Mouse (Mus musculus): Measurements from ENCODE around the gene Hdac9. TPM values are rescaled to one million over a fixed set of nuclear protein-coding genes. Genes with fewer than 3 reads are reported as not detected.
A peak's percentile ranks its signal among the peaks of the same experiment; 100 is the strongest.

Hdac9 gene
- polyA plus RNA-seq, 1 experiment = not detected

DNA sequence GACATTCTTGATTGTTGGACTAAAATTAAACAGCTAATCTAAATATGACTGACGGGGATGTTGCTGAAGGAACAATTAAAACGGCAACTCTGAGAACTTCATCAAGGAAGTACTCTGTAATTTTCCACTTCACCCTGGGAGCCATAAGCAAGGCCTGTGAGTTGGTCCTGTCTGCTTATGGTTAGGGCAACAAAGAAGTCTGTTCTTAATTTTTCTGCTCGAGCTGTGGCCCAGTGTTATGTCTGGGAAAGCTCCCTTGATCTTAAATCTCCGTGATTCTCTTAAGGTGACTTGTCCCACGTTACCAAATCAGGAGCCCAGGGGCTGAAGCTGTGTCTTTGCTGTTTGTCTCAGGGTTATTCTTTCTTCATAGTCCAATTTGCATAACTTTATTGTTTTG is 236.3 kb downstream of the Hdac9 start:
- no peaks in the 10 kb centered on the region for H3K36me3 ChIP-seq (replicated peaks; ENCODE audit: low read length)
- no peak for TF ChIP-seq FLI1 (IDR thresholded peaks at IDR 0.05; ENCODE audit: low read length)
- no peak for TF ChIP-seq GATA1 (IDR thresholded peaks at IDR 0.05; ENCODE audit: borderline replicate concordance, low read length)

GRCm38 (mm10) chr12:34677110-34677509 is 239.8 kb downstream of the Hdac9 start:
- Histone ChIP-seq H3K27me3 (replicated peaks) (no peaks in the 10 kb centered on the region), H3K9me3 (no peaks in the 10 kb centered on the region), H3K4me1 (peaks cover 12% of the 10 kb centered on the region), H3K36me3 (replicated peaks; ENCODE audit: low read length) (no peaks in the 10 kb centered on the region), H3K4me3 (replicated peaks) (no peak overlapping the region)
- TF ChIP-seq FLI1 (IDR thresholded peaks at IDR 0.05; ENCODE audit: low read length) (no peak), GATA1 (IDR thresholded peaks at IDR 0.05; ENCODE audit: borderline replicate concordance, low read length) (no peak)

More for the DNA sequence above, 236.3 kb downstream of the Hdac9 start:
- Histone ChIP-seq H3K27me3 (replicated peaks) (no peaks in the 10 kb centered on the region), H3K4me1 (peaks cover 12% of the 10 kb centered on the region), H3K4me3 (replicated peaks) (no peak overlapping the region), H3K9me3 (no peaks in the 10 kb centered on the region)

DNA sequence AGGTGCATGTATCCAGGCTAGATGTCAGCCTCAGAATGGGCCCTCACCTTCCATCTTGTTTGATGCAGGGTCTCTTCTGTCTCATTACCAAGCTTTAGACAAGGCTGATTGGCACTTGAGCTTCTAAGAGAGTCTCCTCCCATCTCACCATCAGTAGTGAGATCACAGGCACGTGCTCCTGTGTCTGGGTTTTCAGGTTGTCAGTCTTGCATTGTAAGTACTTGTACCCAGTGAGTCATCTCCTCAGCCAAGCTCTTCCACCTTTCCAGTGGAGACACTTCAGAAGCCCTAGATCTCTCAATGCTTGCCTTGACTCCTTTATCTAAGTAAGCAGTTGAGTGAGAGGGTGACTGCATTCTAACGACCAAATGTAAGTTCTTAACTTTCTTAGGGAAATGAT is 242.7 kb downstream of the Hdac9 start:
- peak overlapping the region; percentile 65 for H3K4me3 ChIP-seq (replicated peaks)
- H3K27me3 ChIP-seq (replicated peaks) = no peaks in the 10 kb centered on the region
- no peaks in the 10 kb centered on the region for H3K36me3 ChIP-seq (replicated peaks; ENCODE audit: low read length)
- no peak for TF ChIP-seq FLI1 (IDR thresholded peaks at IDR 0.05; ENCODE audit: low read length)
- TF ChIP-seq GATA1 (IDR thresholded peaks at IDR 0.05; ENCODE audit: borderline replicate concordance, low read length) = no peak
- H3K9me3 ChIP-seq = no peaks in the 10 kb centered on the region
- peaks cover 9% of the 10 kb centered on the region for H3K4me1 ChIP-seq

DNA sequence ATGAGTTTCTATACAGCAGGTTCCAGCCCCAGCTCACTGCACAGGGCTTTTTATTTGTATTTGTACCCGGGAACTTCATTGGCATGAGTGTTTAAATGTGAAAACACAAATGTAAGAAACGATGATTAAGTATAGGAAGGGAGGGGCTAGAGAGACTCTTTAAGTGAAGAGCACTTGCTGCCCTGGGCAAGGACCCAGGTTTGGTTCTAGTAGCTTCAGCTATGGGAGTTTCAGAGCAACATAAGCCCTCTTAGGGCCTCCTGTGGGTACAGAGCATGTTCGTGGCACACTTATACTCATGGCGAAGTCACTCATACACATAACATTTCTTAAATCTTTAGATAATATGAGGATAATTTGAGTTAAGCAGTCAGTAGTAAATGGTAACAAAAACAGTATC is 243.4 kb downstream of the Hdac9 start:
- Histone ChIP-seq H3K9me3 (no peaks in the 10 kb centered on the region), H3K4me3 (replicated peaks) (no peak overlapping the region), H3K36me3 (replicated peaks; ENCODE audit: low read length) (no peaks in the 10 kb centered on the region), H3K4me1 (peaks cover 9% of the 10 kb centered on the region), H3K27me3 (replicated peaks) (no peaks in the 10 kb centered on the region)
- TF ChIP-seq FLI1 (IDR thresholded peaks at IDR 0.05; ENCODE audit: low read length) (no peak), GATA1 (IDR thresholded peaks at IDR 0.05; ENCODE audit: borderline replicate concordance, low read length) (no peak)

DNA sequence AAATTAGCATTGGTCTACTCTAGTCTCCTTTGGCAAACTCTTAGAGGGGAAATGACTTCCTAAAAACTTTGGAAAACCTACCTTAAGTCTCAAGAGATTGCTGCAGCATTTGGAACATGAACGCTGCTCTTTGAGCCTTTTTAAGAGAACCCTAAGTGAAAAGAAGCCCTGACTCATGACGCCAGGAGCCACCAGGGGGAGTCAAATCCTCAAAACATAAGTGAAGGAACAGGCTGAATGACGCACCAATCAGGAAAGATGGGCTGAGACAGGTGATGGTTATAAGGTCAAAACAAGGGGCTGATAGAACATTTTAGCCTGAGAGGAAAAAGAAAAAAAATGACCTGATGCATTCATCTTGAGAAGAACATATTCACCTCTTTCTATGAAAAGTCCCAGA is 252.1 kb downstream of the Hdac9 start:
- TF ChIP-seq FLI1 (IDR thresholded peaks at IDR 0.05; ENCODE audit: low read length) (no peak), GATA1 (IDR thresholded peaks at IDR 0.05; ENCODE audit: borderline replicate concordance, low read length) (no peak)
- Histone ChIP-seq H3K27me3 (replicated peaks) (no peaks in the 10 kb centered on the region), H3K9me3 (no peaks in the 10 kb centered on the region), H3K4me3 (replicated peaks) (no peak overlapping the region), H3K36me3 (replicated peaks; ENCODE audit: low read length) (no peaks in the 10 kb centered on the region), H3K4me1 (0 out of 2 replicates have a peak, but pooled peaks cover 5% of the 10 kb centered on the region)

DNA sequence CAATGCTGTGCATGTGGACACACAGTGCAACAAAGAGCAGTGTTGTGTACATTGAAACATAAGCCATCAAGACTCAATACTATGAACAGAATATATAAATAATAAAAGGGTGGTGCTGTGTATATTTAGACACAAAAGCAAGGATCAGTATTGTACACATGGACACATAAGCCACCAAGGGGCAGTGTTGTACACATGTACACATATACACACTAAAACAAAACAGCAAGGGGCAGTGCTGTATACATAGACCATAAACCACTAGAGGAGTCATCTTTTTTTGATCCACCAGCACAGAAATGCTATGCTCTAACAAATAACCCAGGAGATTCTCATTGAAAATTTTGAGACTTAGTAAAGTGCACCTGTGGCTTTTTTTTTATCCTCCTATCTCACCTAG is 255.5 kb downstream of the Hdac9 start:
- Histone ChIP-seq H3K9me3 (no peaks in the 10 kb centered on the region), H3K36me3 (replicated peaks; ENCODE audit: low read length) (no peaks in the 10 kb centered on the region), H3K27me3 (replicated peaks) (no peaks in the 10 kb centered on the region), H3K4me3 (replicated peaks) (no peak overlapping the region), H3K4me1 (0 out of 2 replicates have a peak, but pooled peaks cover 8% of the 10 kb centered on the region)
- TF ChIP-seq FLI1 (IDR thresholded peaks at IDR 0.05; ENCODE audit: low read length) = no peak
- no peak for TF ChIP-seq GATA1 (IDR thresholded peaks at IDR 0.05; ENCODE audit: borderline replicate concordance, low read length)

DNA sequence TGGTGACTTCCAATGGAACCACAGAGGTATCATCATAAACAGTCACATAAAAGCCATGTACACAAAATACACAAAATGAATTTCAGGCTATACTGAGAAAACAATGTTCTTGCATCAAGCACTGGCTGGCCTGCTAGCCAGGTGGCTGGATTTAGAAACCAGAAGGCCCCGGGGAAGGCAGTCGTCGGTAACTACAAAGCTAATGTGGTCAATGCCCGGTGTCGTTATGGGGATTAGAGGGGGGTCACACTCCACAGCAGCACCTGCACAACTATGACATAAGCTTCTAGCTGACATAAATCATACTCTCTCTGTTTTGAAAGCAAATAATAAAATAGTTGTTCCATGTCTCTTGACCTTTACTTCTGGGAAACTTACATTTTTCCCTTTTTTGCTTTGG is 256.9 kb downstream of the Hdac9 start:
- H3K4me1 ChIP-seq = 0 out of 2 replicates have a peak, but pooled peaks cover 7% of the 10 kb centered on the region
- TF ChIP-seq FLI1 (IDR thresholded peaks at IDR 0.05; ENCODE audit: low read length) (no peak), GATA1 (IDR thresholded peaks at IDR 0.05; ENCODE audit: borderline replicate concordance, low read length) (no peak)

DNA sequence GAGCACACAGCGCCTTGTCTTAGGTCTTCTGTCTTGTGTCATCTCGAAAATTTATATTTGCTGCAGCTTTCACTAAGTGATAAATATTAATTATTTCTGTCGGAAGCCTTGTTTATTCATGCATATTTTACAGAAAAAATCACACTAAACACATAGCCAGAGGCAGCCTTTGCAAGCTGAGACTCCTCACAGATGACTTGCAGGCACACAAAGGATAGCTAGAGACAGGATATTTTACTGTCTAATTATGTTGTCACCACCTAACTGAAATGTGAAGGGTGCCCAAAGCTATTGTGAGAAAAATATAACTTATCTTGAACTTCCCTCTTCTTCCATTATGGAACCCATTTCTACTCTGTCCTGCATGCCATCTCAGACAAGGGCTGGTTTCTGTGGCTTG is 258.3 kb downstream of the Hdac9 start:
- TF ChIP-seq GATA1 (IDR thresholded peaks at IDR 0.05; ENCODE audit: borderline replicate concordance, low read length) (no peak), FLI1 (IDR thresholded peaks at IDR 0.05; ENCODE audit: low read length) (no peak)
- H3K27me3 ChIP-seq (replicated peaks) = no peaks in the 10 kb centered on the region
- 0 out of 2 replicates have a peak, but pooled peaks cover 3% of the 10 kb centered on the region for H3K4me1 ChIP-seq
- H3K4me3 ChIP-seq (replicated peaks) = no peak overlapping the region
- H3K9me3 ChIP-seq = no peaks in the 10 kb centered on the region
- no peaks in the 10 kb centered on the region for H3K36me3 ChIP-seq (replicated peaks; ENCODE audit: low read length)

More for the DNA sequence above, 256.9 kb downstream of the Hdac9 start:
- Histone ChIP-seq H3K9me3 (no peaks in the 10 kb centered on the region), H3K27me3 (replicated peaks) (no peaks in the 10 kb centered on the region), H3K36me3 (replicated peaks; ENCODE audit: low read length) (no peaks in the 10 kb centered on the region), H3K4me3 (replicated peaks) (no peak overlapping the region)

- Histone ChIP-seq H3K27me3 (replicated peaks) (no peaks in the 10 kb centered on the region), H3K4me1 (0 out of 2 replicates have a peak, but pooled peaks cover 3% of the 10 kb centered on the region), H3K9me3 (no peaks in the 10 kb centered on the region), H3K36me3 (replicated peaks; ENCODE audit: low read length) (no peaks in the 10 kb centered on the region), H3K4me3 (replicated peaks) (no peak overlapping the region)
- TF ChIP-seq FLI1 (IDR thresholded peaks at IDR 0.05; ENCODE audit: low read length) (no peak), GATA1 (IDR thresholded peaks at IDR 0.05; ENCODE audit: borderline replicate concordance, low read length) (no peak)
Observed at GRCm38 (mm10) chr12:34658119-34658518, 258.8 kb downstream of the Hdac9 start.

- TF ChIP-seq FLI1 (IDR thresholded peaks at IDR 0.05; ENCODE audit: low read length) (no peak), GATA1 (IDR thresholded peaks at IDR 0.05; ENCODE audit: borderline replicate concordance, low read length) (no peak)
- H3K9me3 ChIP-seq = no peaks in the 10 kb centered on the region
- H3K4me3 ChIP-seq (replicated peaks) = no peak overlapping the region
- H3K27me3 ChIP-seq (replicated peaks) = no peaks in the 10 kb centered on the region
- H3K36me3 ChIP-seq (replicated peaks; ENCODE audit: low read length) = no peaks in the 10 kb centered on the region
- peaks cover 5% of the 10 kb centered on the region; the same call in 1 of the 2 replicates for H3K4me1 ChIP-seq
Observed at GRCm38 (mm10) chr12:34653615-34654014, 263.3 kb downstream of the Hdac9 start.

GRCm38 (mm10) chr12:34648753-34649152 is 268.1 kb downstream of the Hdac9 start:
- Histone ChIP-seq H3K36me3 (replicated peaks; ENCODE audit: low read length) (no peaks in the 10 kb centered on the region), H3K4me1 (peaks cover 3% of the 10 kb centered on the region; the same call in 1 of the 2 replicates), H3K9me3 (no peaks in the 10 kb centered on the region), H3K4me3 (replicated peaks) (no peak overlapping the region), H3K27me3 (replicated peaks) (no peaks in the 10 kb centered on the region)
- no peak for TF ChIP-seq GATA1 (IDR thresholded peaks at IDR 0.05; ENCODE audit: borderline replicate concordance, low read length)
- no peak for TF ChIP-seq FLI1 (IDR thresholded peaks at IDR 0.05; ENCODE audit: low read length)
